Mouse (Mus musculus) embryonic fibroblast, embryonic 13.5 days (primary cell): ENCODE measurements around the gene Prss57.

Source experiments
- CTCF ChIP-seq: IDR thresholded peaks from 2 replicates; pipeline ENCODE4 v1.5.1; 2011; ENCODE audit warnings: mild to moderate bottlenecking, control low read depth, low read length, moderate library complexity, borderline replicate concordance; ENCODE audit not compliant: insufficient read depth
- POLR2A ChIP-seq: IDR thresholded peaks from 2 replicates; pipeline ENCODE4 v1.6.1; 2011; ENCODE audit warnings: low read depth, mild to moderate bottlenecking, control low read depth, low read length, moderate library complexity

- TF ChIP-seq CTCF (no peak), POLR2A (no peak)
Observed at GRCm38 (mm10) chr10:79806972-79807371, 16.2 kb upstream of the Prss57 start.
